Mouse (Mus musculus): ENCODE results near the gene Ccm2. TPM values are rescaled to one million over a fixed set of nuclear protein-coding genes. Genes with fewer than 3 reads are reported as not detected.
A peak's percentile ranks its signal among the peaks of the same experiment; 100 is the strongest.

Gene Ccm2
- polyA plus RNA-seq, 1 experiment from 2014 or later = 93.7 TPM

DNA sequence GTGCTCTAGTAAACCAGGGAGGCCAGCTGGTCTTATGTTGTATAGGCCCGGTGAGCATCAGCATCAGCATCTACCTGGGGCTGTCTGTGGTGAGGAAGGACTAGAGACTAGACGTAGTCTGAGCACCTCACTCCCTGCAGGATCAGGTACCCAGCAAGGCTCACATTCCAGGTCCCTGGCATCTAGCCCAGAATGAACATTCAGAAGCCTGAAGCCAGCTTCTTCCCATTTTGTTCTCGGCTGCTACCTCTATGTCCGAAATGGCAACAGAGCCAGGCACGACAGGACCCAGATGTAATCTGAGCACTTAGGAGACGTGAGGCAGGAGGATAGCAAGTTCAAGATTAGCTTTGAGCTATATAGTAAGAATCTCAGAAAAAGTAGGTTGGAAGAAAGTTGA, 48.2 kb downstream of the Ccm2 start:
- no peak overlapping the region for H3K4me2 ChIP-seq (ENCODE audit: low read depth, low read length)
- peak; percentile 54 for DNase-seq (ENCODE audit: low spot score)
- H3K4me3 ChIP-seq (ENCODE audit: low read depth, low read length) = no peak overlapping the region
- H3K27ac ChIP-seq (replicated peaks; ENCODE audit: low read depth, low read length) = peak overlapping the region; percentile 39; the same call in 1 of the 2 replicates
- peak; percentile 24; the same call in 1 of the 2 replicates for ATAC-seq (ENCODE audit: low read depth)
- H3K36me3 ChIP-seq (ENCODE audit: control insufficient read depth, insufficient read depth, low read length) = peaks cover 89% of the 10 kb centered on the region
- H3K27me3 ChIP-seq (replicated peaks; ENCODE audit: control insufficient read depth, insufficient read depth, low read length) = no peaks in the 10 kb centered on the region
- 56% methylated on average over 6 of the region's 6 CpGs for WGBS
- no peak overlapping the region for H3K9ac ChIP-seq (ENCODE audit: low read depth, low read length)
- H3K4me1 ChIP-seq (ENCODE audit: control insufficient read depth, insufficient read depth, low read length) = no peaks in the 10 kb centered on the region
- H3K9me3 ChIP-seq (ENCODE audit: control insufficient read depth, low read length) = no peaks in the 10 kb centered on the region

DNA sequence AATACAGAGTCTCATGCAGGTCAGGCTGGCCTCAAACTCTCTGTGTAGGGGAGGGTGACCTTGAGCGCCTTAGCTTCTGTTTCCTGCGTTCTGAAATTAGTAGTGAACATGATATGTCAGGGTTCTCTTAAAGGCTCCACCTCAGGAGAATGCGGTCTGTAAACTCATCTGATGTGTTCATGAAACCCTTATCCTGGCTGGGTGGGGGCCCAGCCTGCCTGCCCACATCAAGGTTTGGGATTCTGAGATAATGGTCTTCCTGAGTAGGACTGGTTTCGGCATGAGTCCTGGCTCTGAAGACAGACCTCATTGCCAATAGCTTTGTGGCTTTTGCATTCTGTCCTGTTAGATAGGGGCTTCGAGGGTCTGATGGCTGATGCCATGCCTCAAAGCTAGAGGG, 48.7 kb downstream of the Ccm2 start:
- Histone ChIP-seq H3K4me3 (ENCODE audit: low read depth, low read length) (no peak overlapping the region), H3K27me3 (replicated peaks; ENCODE audit: control insufficient read depth, insufficient read depth, low read length) (no peaks in the 10 kb centered on the region), H3K4me2 (ENCODE audit: low read depth, low read length) (no peak overlapping the region), H3K9ac (ENCODE audit: low read depth, low read length) (no peak overlapping the region), H3K4me1 (ENCODE audit: control insufficient read depth, insufficient read depth, low read length) (no peaks in the 10 kb centered on the region), H3K9me3 (ENCODE audit: control insufficient read depth, low read length) (no peaks in the 10 kb centered on the region), H3K36me3 (ENCODE audit: control insufficient read depth, insufficient read depth, low read length) (peaks cover 84% of the 10 kb centered on the region), H3K27ac (replicated peaks; ENCODE audit: low read depth, low read length) (no peak overlapping the region)
- ATAC-seq (ENCODE audit: low read depth) (no peak), DNase-seq (ENCODE audit: low spot score) (no peak)
- WGBS = 79% methylated on average over 5 of the region's 5 CpGs

DNA sequence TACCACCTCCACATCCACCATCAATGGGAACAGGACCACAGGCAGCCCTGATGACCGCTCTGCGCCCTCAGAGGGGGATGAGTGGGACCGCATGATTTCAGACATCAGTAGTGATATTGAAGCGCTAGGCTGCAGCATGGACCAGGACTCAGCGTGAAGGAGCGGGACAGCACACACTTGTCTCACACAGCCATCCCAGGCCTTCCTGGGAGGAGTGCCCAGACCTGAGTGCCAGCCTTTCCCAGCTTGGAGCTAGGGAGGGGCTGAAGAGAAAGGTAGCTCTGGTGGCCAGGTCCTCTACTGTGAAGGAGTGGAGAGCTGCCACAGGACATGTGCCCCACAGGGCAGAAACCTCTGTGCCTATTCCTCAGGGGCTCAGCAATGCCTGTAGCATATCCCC, 49.5 kb downstream of the Ccm2 start:
- H3K4me3 ChIP-seq (ENCODE audit: low read depth, low read length) = no peak overlapping the region
- H3K9me3 ChIP-seq (ENCODE audit: control insufficient read depth, low read length) = no peaks in the 10 kb centered on the region
- no peaks in the 10 kb centered on the region for H3K4me1 ChIP-seq (ENCODE audit: control insufficient read depth, insufficient read depth, low read length)
- 97% methylated on average over 6 of the region's 6 CpGs for WGBS
- no peak overlapping the region for H3K27ac ChIP-seq (replicated peaks; ENCODE audit: low read depth, low read length)
- no peaks in the 10 kb centered on the region for H3K27me3 ChIP-seq (replicated peaks; ENCODE audit: control insufficient read depth, insufficient read depth, low read length)
- H3K4me2 ChIP-seq (ENCODE audit: low read depth, low read length) = no peak overlapping the region
- peaks cover 75% of the 10 kb centered on the region for H3K36me3 ChIP-seq (ENCODE audit: control insufficient read depth, insufficient read depth, low read length)
- ATAC-seq (ENCODE audit: low read depth) = no peak
- no peak overlapping the region for H3K9ac ChIP-seq (ENCODE audit: low read depth, low read length)
- DNase-seq (ENCODE audit: low spot score) = no peak

DNA sequence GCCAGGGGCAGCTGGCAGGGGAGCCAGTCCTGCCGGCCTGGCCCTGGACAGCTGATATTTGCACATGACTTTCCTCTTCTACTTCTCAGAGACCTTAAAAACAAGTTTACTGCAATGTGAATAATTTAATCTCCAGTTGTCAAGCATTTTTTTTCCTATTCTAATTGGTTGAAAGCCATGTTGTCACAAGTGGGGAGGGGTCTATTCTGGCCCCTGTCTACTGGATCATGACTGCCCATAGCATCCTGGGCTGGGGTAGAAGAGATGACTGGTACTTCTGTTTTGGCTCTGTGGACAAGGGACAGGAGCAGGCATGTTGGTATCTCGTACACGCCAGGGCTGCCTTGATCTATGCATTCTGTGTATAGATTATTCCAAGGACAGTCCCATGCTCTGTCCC, 49.9 kb downstream of the Ccm2 start:
- Histone ChIP-seq H3K4me2 (ENCODE audit: low read depth, low read length) (no peak overlapping the region), H3K9ac (ENCODE audit: low read depth, low read length) (no peak overlapping the region), H3K4me3 (ENCODE audit: low read depth, low read length) (no peak overlapping the region), H3K36me3 (ENCODE audit: control insufficient read depth, insufficient read depth, low read length) (peaks cover 71% of the 10 kb centered on the region), H3K27ac (replicated peaks; ENCODE audit: low read depth, low read length) (no peak overlapping the region), H3K9me3 (ENCODE audit: control insufficient read depth, low read length) (no peaks in the 10 kb centered on the region), H3K27me3 (replicated peaks; ENCODE audit: control insufficient read depth, insufficient read depth, low read length) (no peaks in the 10 kb centered on the region), H3K4me1 (ENCODE audit: control insufficient read depth, insufficient read depth, low read length) (no peaks in the 10 kb centered on the region)
- ATAC-seq (ENCODE audit: low read depth) = no peak
- no peak for DNase-seq (ENCODE audit: low spot score)
- 81% methylated on average over 3 of the region's 3 CpGs for WGBS

DNA sequence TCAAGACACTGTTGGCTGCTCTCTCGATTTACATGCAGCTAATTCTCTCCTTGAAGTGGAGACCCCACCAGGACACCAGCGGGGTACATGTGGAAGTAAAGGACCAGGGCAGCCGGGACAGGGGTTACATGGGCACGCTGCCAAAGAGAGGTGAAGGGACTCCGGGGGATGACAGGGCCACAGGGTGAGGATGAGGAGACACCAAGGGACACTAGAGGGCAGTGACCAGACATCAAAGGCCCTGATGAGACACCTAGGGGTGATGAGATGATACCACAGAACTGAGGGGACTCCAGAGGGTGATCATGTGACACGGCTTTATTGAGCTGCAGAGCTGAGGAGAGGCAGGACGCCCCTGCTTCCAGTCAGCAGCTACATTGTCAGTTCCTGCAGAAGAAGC, 50.8 kb downstream of the Ccm2 start:
- H3K27me3 ChIP-seq (replicated peaks; ENCODE audit: control insufficient read depth, insufficient read depth, low read length) = no peaks in the 10 kb centered on the region
- no peak overlapping the region for H3K9ac ChIP-seq (ENCODE audit: low read depth, low read length)
- H3K36me3 ChIP-seq (ENCODE audit: control insufficient read depth, insufficient read depth, low read length) = peaks cover 62% of the 10 kb centered on the region
- DNase-seq (ENCODE audit: low spot score) (no peak), ATAC-seq (ENCODE audit: low read depth) (no peak)
- no peaks in the 10 kb centered on the region for H3K4me1 ChIP-seq (ENCODE audit: control insufficient read depth, insufficient read depth, low read length)
- H3K27ac ChIP-seq (replicated peaks; ENCODE audit: low read depth, low read length) = no peak overlapping the region
- H3K4me3 ChIP-seq (ENCODE audit: low read depth, low read length) = no peak overlapping the region
- no peaks in the 10 kb centered on the region for H3K9me3 ChIP-seq (ENCODE audit: control insufficient read depth, low read length)
- 79% methylated on average over 7 of the region's 7 CpGs for WGBS
- no peak overlapping the region for H3K4me2 ChIP-seq (ENCODE audit: low read depth, low read length)

DNA sequence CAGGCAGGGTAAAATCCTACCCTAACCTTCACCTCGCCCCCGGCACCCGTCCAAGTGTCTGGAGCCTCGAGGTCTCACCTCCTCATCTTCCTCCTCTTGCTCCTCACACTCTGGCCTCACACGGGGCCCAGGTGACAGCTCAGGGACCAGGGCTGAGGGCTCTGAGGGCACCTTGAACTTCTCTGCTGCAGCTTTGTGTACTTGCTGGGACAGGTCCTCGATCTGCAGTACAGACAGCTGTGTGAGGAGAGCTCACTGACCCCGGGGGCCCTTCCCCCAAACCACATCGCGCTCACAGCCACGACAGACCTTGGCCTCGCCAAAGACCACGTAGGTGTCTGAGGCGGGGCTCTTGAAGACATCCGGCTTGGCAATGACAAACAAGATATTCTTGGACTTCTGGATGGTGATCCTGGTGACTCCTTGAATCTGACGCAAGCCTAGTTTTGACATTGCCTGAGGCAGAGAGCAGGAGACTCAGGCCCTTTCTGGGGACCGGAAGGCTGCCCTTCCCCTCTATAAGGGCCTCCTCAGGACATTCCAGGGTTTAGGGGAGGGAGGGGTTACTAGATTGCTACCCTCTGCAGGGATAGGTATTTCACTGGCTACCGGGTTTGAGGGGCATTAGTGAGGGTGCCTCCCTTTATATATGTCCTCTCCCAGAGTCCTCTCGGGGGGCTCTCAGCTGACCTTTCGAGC, 51.7 kb downstream of the Ccm2 start:
- Histone ChIP-seq H3K9me3 (ENCODE audit: control insufficient read depth, low read length) (no peaks in the 10 kb centered on the region), H3K27ac (replicated peaks; ENCODE audit: low read depth, low read length) (no peak overlapping the region), H3K4me1 (ENCODE audit: control insufficient read depth, insufficient read depth, low read length) (no peaks in the 10 kb centered on the region), H3K9ac (ENCODE audit: low read depth, low read length) (no peak overlapping the region), H3K27me3 (replicated peaks; ENCODE audit: control insufficient read depth, insufficient read depth, low read length) (no peaks in the 10 kb centered on the region), H3K4me3 (ENCODE audit: low read depth, low read length) (no peak overlapping the region), H3K36me3 (ENCODE audit: control insufficient read depth, insufficient read depth, low read length) (peaks cover 54% of the 10 kb centered on the region), H3K4me2 (ENCODE audit: low read depth, low read length) (no peak overlapping the region)
- DNase-seq (ENCODE audit: low spot score) (no peak), ATAC-seq (ENCODE audit: low read depth) (no peak)
- WGBS = 51% methylated on average over 19 of the region's 19 CpGs

DNA sequence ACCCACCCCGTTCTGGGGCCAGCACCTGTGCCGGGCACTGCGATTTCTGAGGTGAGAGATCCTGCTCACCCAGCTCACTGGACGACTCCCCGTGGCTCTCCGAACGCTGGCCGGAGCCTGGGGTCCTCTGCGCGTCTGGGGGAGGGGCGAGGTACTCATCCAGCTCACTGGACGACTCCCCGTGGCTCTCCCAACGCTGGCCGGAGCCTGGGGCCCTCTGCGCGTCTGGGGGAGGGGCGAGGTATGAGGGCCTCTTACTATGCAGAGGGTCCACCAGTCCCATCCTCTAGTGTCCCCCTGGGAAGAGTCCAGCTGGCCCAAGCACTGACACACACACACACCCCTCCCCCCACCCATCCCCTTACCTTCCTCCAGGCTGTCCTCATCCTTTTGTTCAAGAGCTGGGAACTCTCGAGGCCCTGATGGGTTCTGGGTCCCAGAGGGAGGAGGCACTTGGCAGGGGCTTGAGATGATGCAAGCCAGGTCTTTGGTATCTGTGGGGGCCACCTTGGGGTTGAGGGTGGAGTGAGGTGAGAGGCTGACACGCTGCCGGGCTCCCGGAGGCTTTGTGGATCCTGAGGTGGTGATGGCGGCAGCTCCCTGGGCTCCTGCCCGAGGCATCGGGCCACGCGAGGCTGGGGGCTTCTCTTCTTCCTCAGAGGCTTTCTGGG, 52.5 kb downstream of the Ccm2 start:
- peaks cover 4% of the 10 kb centered on the region; the same call in 1 of the 2 replicates for H3K4me1 ChIP-seq (ENCODE audit: control insufficient read depth, insufficient read depth, low read length)
- DNase-seq (ENCODE audit: low spot score) = no peak
- no peak overlapping the region for H3K9ac ChIP-seq (ENCODE audit: low read depth, low read length)
- H3K9me3 ChIP-seq (ENCODE audit: control insufficient read depth, low read length) = no peaks in the 10 kb centered on the region
- ATAC-seq (ENCODE audit: low read depth) = peak; percentile 7; the same call in 1 of the 2 replicates
- no peaks in the 10 kb centered on the region for H3K27me3 ChIP-seq (replicated peaks; ENCODE audit: control insufficient read depth, insufficient read depth, low read length)
- H3K27ac ChIP-seq (replicated peaks; ENCODE audit: low read depth, low read length) = no peak overlapping the region
- 22% methylated on average over 23 of the region's 27 CpGs for WGBS
- no peak overlapping the region for H3K4me3 ChIP-seq (ENCODE audit: low read depth, low read length)
- peaks cover 46% of the 10 kb centered on the region for H3K36me3 ChIP-seq (ENCODE audit: control insufficient read depth, insufficient read depth, low read length)
- H3K4me2 ChIP-seq (ENCODE audit: low read depth, low read length) = no peak overlapping the region

DNA sequence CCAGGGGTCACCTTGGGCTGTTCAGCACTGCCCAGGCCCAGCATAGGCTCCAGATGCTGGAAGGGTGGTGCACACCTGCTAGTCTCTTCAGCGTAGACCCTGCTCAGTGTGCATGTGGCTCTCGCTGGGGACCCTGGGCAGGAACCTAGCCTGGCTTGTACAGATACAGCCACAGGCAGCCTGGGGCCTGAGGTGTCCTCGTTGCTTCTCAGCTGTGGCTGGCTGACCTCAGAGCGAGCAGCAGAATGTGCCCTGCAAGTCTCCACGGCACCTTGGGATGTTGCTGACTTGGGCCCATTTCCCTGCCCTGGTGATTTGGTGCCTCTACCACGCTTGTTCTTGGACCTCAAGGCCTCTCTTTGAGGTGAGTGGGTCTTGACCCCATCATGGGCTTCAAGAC, 53.1 kb downstream of the Ccm2 start:
- H3K9ac ChIP-seq (ENCODE audit: low read depth, low read length) = no peak overlapping the region
- no peak overlapping the region for H3K27ac ChIP-seq (replicated peaks; ENCODE audit: low read depth, low read length)
- H3K9me3 ChIP-seq (ENCODE audit: control insufficient read depth, low read length) = no peaks in the 10 kb centered on the region
- H3K4me2 ChIP-seq (ENCODE audit: low read depth, low read length) = no peak overlapping the region
- no peak overlapping the region for H3K4me3 ChIP-seq (ENCODE audit: low read depth, low read length)
- 73% methylated on average over 6 of the region's 6 CpGs for WGBS
- ATAC-seq (ENCODE audit: low read depth) = no peak
- peaks cover 10% of the 10 kb centered on the region; the same call in 1 of the 2 replicates for H3K4me1 ChIP-seq (ENCODE audit: control insufficient read depth, insufficient read depth, low read length)
- no peaks in the 10 kb centered on the region for H3K27me3 ChIP-seq (replicated peaks; ENCODE audit: control insufficient read depth, insufficient read depth, low read length)
- H3K36me3 ChIP-seq (ENCODE audit: control insufficient read depth, insufficient read depth, low read length) = peaks cover 39% of the 10 kb centered on the region
- DNase-seq (ENCODE audit: low spot score) = no peak
